Mouse (Mus musculus) midbrain, embryonic 15.5 days (tissue): ENCODE data around the gene Vmn2r30. TPM values are rescaled to one million over a fixed set of nuclear protein-coding genes. Genes with fewer than 3 reads are reported as not detected.
"Not testable (repeated sequence)": the region's sequence is repeated elsewhere in the genome, so short reads cannot be mapped to it uniquely, and the experiment has no call there.

Experiments
- ATAC-seq: fragments of 200-750 bp; cut with Nextera tagmentation; replicated peaks from 2 replicates; pipeline ENCODE4 v1.8.0; 2017; ENCODE audit warnings: moderate TSS enrichment
- H3K27ac ChIP-seq: fragments of 300-500 bp; sonication (generic); 2 replicates; pipeline ENCODE4 v1.5.1; 2015; ENCODE audit warnings: mild to moderate bottlenecking, inconsistent platforms
- H3K27me3 ChIP-seq: fragments of 300-500 bp; sonication (generic); replicated peaks from 2 replicates; pipeline ENCODE4 v1.6.1; 2015; ENCODE audit warnings: inconsistent platforms
- H3K36me3 ChIP-seq: fragments of 300-500 bp; sonication (generic); replicated peaks from 2 replicates; pipeline ENCODE4 v1.6.1; 2015; ENCODE audit warnings: inconsistent platforms
- H3K4me1 ChIP-seq: fragments of 300-500 bp; sonication (generic); 2 replicates; pipeline ENCODE4 v1.6.1; 2015; ENCODE audit warnings: inconsistent platforms
- H3K4me2 ChIP-seq: fragments of 300-500 bp; sonication (generic); 2 replicates; pipeline ENCODE4 v1.6.1; 2015; ENCODE audit warnings: inconsistent platforms, mild to moderate bottlenecking, moderate library complexity
- H3K4me3 ChIP-seq: fragments of 300-500 bp; sonication (generic); 2 replicates; pipeline ENCODE4 v1.5.1; 2015; ENCODE audit warnings: mild to moderate bottlenecking, inconsistent platforms
- H3K9ac ChIP-seq: fragments of 300-500 bp; sonication (generic); 2 replicates; pipeline ENCODE4 v1.6.1; 2015; ENCODE audit warnings: mild to moderate bottlenecking, inconsistent platforms
- H3K9me3 ChIP-seq: fragments of 300-500 bp; sonication (generic); 2 replicates; pipeline ENCODE4 v1.6.1; 2016; ENCODE audit warnings: inconsistent platforms
- WGBS: fragments of 180-500 bp; shearing (Covaris S2); methylation state at CpG from one replicate; pipeline ENCODE4 v1.1.7; 2015; ENCODE audit warnings: mixed read lengths; 5-methylcytosine and 5-hydroxymethylcytosine counted together
- microRNA-seq: library from miRNA; unstranded; fragments of <30 nt; microRNA quantifications from one replicate; pipeline ENCODE4, GENCODE M21; 2016
- polyA plus RNA-seq: library from polyadenylated mRNA; unstranded; fragments of >200 nt; fragmentation: Nextera tagmentation; extraction: Ambion mirVana; gene quantifications from 2 replicates; pipeline ENCODE4 v1.2.1, GENCODE M21; 2015

Vmn2r30 gene
- polyA plus RNA-seq = 0.01 TPM in 1 of 2 replicates, not detected in the other

DNA sequence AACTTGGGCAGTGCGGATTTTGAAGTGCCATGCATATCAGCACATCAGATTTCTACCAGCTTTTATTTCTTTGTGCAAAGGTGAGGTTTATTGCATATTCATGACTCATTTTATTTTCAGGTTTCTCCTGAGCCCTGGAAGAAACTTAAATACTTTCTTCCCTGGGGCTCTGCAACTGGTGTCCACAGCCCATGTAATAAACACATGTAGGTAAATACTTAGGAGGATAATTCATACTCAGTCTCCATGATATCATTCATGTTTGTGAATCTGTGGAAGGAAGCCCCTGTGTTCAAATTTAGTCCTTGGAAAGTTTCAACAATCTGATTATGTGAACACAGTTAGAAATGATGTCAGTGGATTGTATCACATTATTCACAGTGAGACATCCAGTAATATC, at the start of gene Vmn2r30:
Vmn2r30 (minus strand) TSS at position 101 of the 400 bp plus-strand sequence.
- H3K9ac ChIP-seq, H3K36me3 ChIP-seq: not testable (repeated sequence)

GRCm38 (mm10) chr7:7374431-7374830, 37.0 kb upstream of the Vmn2r30 start, which contains the start of gene Gm45783:
Gm45783 (minus strand) TSS chr7:7374573.
- not testable (repeated sequence) for H3K27ac ChIP-seq, H3K27me3 ChIP-seq, ATAC-seq, H3K36me3 ChIP-seq, H3K4me3 ChIP-seq, H3K4me2 ChIP-seq, H3K4me1 ChIP-seq, H3K9me3 ChIP-seq, H3K9ac ChIP-seq
- 48% methylated on average over 12 of the region's 12 CpGs for WGBS

More for the DNA sequence above, at the start of gene Vmn2r30:
- H3K4me2 ChIP-seq, H3K9me3 ChIP-seq, H3K27me3 ChIP-seq, ATAC-seq, H3K27ac ChIP-seq, H3K4me3 ChIP-seq, H3K4me1 ChIP-seq: not testable (repeated sequence)
- 14% methylated on average over 1 of the region's 1 CpGs for WGBS

DNA sequence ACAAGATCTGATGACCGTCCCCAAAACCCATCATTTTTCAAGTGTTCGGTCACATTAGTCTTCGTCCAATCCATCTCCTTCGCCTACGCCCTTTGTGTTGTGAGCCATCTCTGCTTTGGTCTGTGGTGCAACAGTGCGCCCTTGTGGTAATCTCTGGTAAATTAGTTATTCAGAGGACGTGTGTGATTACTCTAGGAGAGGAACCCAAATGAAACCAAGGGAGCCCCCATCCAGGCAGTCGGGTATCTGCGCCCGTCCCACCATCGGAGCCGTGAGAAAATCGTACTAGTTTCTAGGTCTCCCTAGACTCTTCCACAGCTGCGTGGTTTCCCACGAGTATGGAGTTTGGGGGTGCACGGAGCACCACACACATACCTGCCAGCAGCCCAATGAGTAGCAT, 41.8 kb downstream of the Vmn2r30 start:
- H3K9ac ChIP-seq = no peak overlapping the region
- ATAC-seq = no peak
- H3K4me1 ChIP-seq = peaks cover 8% of the 10 kb centered on the region
- WGBS = 74% methylated on average over 16 of the region's 16 CpGs
- H3K9me3 ChIP-seq = no peaks in the 10 kb centered on the region
- H3K4me2 ChIP-seq = no peak overlapping the region
- H3K36me3 ChIP-seq = peaks cover 33% of the 10 kb centered on the region
- H3K4me3 ChIP-seq = no peak overlapping the region
- no peaks in the 10 kb centered on the region for H3K27me3 ChIP-seq
- H3K27ac ChIP-seq = no peak overlapping the region

DNA sequence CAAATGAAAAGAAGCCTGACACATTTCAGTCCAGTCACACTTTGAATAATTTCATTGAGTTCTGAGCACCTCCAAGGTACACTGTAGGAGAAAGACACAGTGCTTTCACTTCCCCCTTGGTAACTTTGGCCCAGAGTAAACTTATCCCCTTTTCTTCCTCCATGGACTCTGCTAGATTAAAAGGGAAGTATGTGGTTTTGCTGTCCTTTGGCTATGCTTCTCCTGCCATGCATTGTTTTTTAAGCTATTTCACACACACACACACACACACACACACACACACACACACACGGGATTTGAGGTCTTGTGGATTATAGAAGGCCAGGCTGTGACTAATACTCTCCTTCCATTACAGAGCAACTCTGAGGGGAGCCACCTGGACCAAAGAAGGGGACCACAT, 56.0 kb downstream of the Vmn2r30 start:
- H3K9me3 ChIP-seq = peaks cover 3% of the 10 kb centered on the region; the same call in 1 of the 2 replicates
- H3K36me3 ChIP-seq = peaks cover 25% of the 10 kb centered on the region
- H3K27me3 ChIP-seq = no peaks in the 10 kb centered on the region
- H3K4me3 ChIP-seq = no peak overlapping the region
- H3K4me1 ChIP-seq = no peaks in the 10 kb centered on the region
- H3K27ac ChIP-seq = no peak overlapping the region
- no peak overlapping the region for H3K4me2 ChIP-seq
- WGBS = 65% methylated on average over 1 of the region's 1 CpGs
- H3K9ac ChIP-seq = no peak overlapping the region
- ATAC-seq = no peak

DNA sequence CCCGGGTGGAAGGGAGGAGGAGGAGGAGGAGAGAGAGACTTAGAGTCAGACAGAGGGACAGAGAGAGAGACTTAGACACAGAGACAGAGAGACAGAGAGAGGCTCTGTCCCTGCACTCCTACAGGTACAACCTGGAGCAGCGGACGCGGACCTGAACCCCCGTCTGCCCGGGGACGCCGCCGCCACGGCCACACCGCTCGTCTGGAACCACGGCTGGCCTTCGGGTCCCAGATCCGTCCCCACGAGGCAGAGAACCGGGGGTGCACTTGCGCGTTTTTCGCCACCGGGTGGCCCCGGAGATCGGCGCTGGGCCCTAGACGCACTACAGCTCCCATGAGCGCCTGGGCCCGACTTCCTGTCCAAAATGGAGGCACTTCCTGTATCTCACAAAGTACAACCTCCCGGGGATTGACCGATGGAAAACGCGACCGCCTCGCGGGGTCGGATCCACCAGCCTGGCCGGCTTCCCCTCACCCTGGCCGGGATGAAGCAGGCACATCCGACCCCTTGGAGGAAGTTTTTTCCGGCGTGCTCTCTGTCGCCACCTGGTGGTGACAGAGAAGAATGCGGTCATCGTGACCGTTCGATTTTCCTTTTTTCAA, 59.3 kb downstream of the Vmn2r30 start, which contains the start of gene Gm45844:
Gm45844 (minus strand) TSS at position 324 of the 602 bp plus-strand sequence.
- H3K4me1 ChIP-seq, H3K27me3 ChIP-seq, H3K9me3 ChIP-seq: not testable (repeated sequence)
- peak; percentile 99 for ATAC-seq
- 43% methylated on average over 45 of the region's 45 CpGs for WGBS
- Histone ChIP-seq H3K4me3 (peak within 1 kb of the TSS; percentile 32), H3K9ac (peak within 1 kb of the TSS; percentile 1), H3K4me2 (peak within 1 kb of the TSS; percentile 26), H3K27ac (peak within 1 kb of the TSS; percentile 52), H3K36me3 (peaks cover 11% of the 10 kb centered on the region)

GRCm38 (mm10) chr7:7277556-7277955, 59.9 kb downstream of the Vmn2r30 start:
- not testable (repeated sequence) for H3K36me3 ChIP-seq, H3K27me3 ChIP-seq, H3K4me1 ChIP-seq, H3K9me3 ChIP-seq
- WGBS = 40% methylated on average over 24 of the region's 24 CpGs
- Histone ChIP-seq H3K4me3 (peak overlapping the region; percentile 32), H3K4me2 (peak overlapping the region; percentile 26), H3K9ac (peak overlapping the region; percentile 1), H3K27ac (peak overlapping the region; percentile 52)
- peak; percentile 77 for ATAC-seq

Small RNAs within 50 kb of the gene (microRNA-seq; reads per million reads assigned to microRNA genes)
- 3.7 reads per million, percentile 18 among the genes with 10 or more reads in this experiment for gene Mir5620

Other genes with a start within 250 kb of the Vmn2r30 start
- 23.2 and 24.8 TPM in 2 replicates for gene Zfp954, start 216.1 kb downstream of the Vmn2r30 start, polyA plus RNA-seq
- 19.7 and 20.5 TPM in 2 replicates for gene Zfp773, start 200.9 kb downstream of the Vmn2r30 start, polyA plus RNA-seq
- gene Zfp418, start 166.3 kb downstream of the Vmn2r30 start, polyA plus RNA-seq = 4.0 and 4.5 TPM in 2 replicates
- gene Zfp772, start 127.6 kb downstream of the Vmn2r30 start, polyA plus RNA-seq = 9.4 and 10.0 TPM in 2 replicates
- gene Vmn2r29, start 90.3 kb downstream of the Vmn2r30 start, polyA plus RNA-seq = 0.67 and 1.6 TPM in 2 replicates
- 10.8 and 13.3 TPM in 2 replicates for gene Gm45844, start 59.3 kb downstream of the Vmn2r30 start, polyA plus RNA-seq
- 212 and 224 TPM in 2 replicates for gene Clcn4, start 36.8 kb downstream of the Vmn2r30 start, polyA plus RNA-seq
- gene Gm45783, start 37.0 kb upstream of the Vmn2r30 start, polyA plus RNA-seq = not detected in 2 replicates
- gene Vmn2r31, start 62.1 kb upstream of the Vmn2r30 start, polyA plus RNA-seq = not detected in 2 replicates
- not detected in 2 replicates for gene Vmn2r32, start 142.4 kb upstream of the Vmn2r30 start, polyA plus RNA-seq
- gene Vmn2r33, start 229.2 kb upstream of the Vmn2r30 start, polyA plus RNA-seq = not detected in 2 replicates